Mouse (Mus musculus) midbrain, embryonic 12.5 days (tissue): ENCODE measurements around the gene Cyp1b1. TPM values are rescaled to one million over a fixed set of nuclear protein-coding genes. Genes with fewer than 3 reads are reported as not detected.

Source experiments
- ATAC-seq: fragments of 200-750 bp; cut with Nextera tagmentation; 2 replicates; pipeline ENCODE4 v1.8.0; 2017; ENCODE audit warnings: low read depth, moderate TSS enrichment, moderate library complexity; ENCODE audit not compliant: low FRiP score
- H3K27ac ChIP-seq: fragments of 300-500 bp; sonication (generic); replicated peaks from 2 replicates; pipeline ENCODE4 v1.5.1; 2016; ENCODE audit warnings: mild to moderate bottlenecking
- H3K27me3 ChIP-seq: fragments of 300-500 bp; sonication (generic); 2 replicates; pipeline ENCODE4 v1.6.1; 2016; ENCODE audit warnings: mild to moderate bottlenecking
- H3K36me3 ChIP-seq: fragments of 300-500 bp; sonication (generic); 2 replicates; pipeline ENCODE4 v1.6.1; 2016
- H3K4me1 ChIP-seq: fragments of 300-500 bp; sonication (generic); 2 replicates; pipeline ENCODE4 v1.6.1; 2016
- H3K4me2 ChIP-seq: fragments of 300-500 bp; sonication (generic); replicated peaks from 2 replicates; pipeline ENCODE4 v1.6.1; 2016; ENCODE audit warnings: mild to moderate bottlenecking, moderate library complexity
- H3K4me3 ChIP-seq: fragments of 300-500 bp; sonication (generic); 2 replicates; pipeline ENCODE4 v1.5.1; 2016; ENCODE audit warnings: mild to moderate bottlenecking
- H3K9ac ChIP-seq: fragments of 300-500 bp; sonication (generic); replicated peaks from 2 replicates; pipeline ENCODE4 v1.6.1; 2016; ENCODE audit warnings: mild to moderate bottlenecking, moderate library complexity
- H3K9me3 ChIP-seq: fragments of 300-500 bp; sonication (generic); 2 replicates; pipeline ENCODE4 v1.6.1; 2016; ENCODE audit warnings: mild to moderate bottlenecking
- WGBS: fragments of 180-500 bp; shearing (Covaris S2); methylation state at CpG from one replicate; pipeline ENCODE4 v1.1.7; 2016; 5-methylcytosine and 5-hydroxymethylcytosine counted together
- polyA plus RNA-seq: library from polyadenylated mRNA; unstranded; fragments of >200 nt; fragmentation: Nextera tagmentation; extraction: Ambion mirVana; gene quantifications from 2 replicates; pipeline ENCODE4 v1.2.1, GENCODE M21; 2016

Cyp1b1 gene
- polyA plus RNA-seq: 4.5 and 5.3 TPM in 2 replicates

GRCm38 (mm10) chr17:79714931-79715637, at the start of gene Cyp1b1:
Cyp1b1 (minus strand) TSS chr17:79715061.
- peaks cover 23% of the 10 kb centered on the region for H3K4me1 ChIP-seq
- peak within 1 kb of the TSS; percentile 52 for H3K9ac ChIP-seq
- peak within 1 kb of the TSS; percentile 85 for H3K4me2 ChIP-seq
- H3K27ac ChIP-seq: no peak within 1 kb of the TSS
- peak; percentile 48 for ATAC-seq
- H3K27me3 ChIP-seq: peaks cover 64% of the 10 kb centered on the region
- H3K9me3 ChIP-seq: no peaks in the 10 kb centered on the region
- peak within 1 kb of the TSS; percentile 48 for H3K4me3 ChIP-seq
- WGBS: under 1% methylated on average over 31 of the region's 31 CpGs
- H3K36me3 ChIP-seq: no peaks in the 10 kb centered on the region

DNA sequence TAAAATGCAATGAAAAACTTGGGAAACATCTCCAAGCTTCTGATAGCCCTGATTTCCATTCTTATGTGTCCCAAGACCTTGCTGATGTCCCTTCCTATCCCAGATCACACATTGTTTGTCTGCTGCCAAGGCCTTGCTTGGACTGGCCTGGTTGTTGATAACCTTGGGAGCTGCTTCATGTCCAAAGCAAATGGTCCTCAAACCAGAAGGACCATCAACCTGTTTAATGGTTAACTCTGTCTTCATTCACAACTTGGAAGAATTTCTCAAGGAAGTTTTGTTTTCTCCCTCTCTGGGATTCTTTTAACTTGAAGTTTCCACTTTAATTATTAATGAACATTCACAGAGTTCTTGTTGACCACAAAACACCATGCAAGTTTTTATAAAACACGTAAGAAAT, 47.0 kb upstream of the Cyp1b1 start:
- ATAC-seq: no peak
- Histone ChIP-seq H3K27me3 (no peaks in the 10 kb centered on the region; the same call in 1 of the 2 replicates), H3K4me3 (no peak overlapping the region), H3K9ac (no peak overlapping the region), H3K9me3 (peaks cover 3% of the 10 kb centered on the region; the same call in 1 of the 2 replicates), H3K4me1 (no peaks in the 10 kb centered on the region), H3K4me2 (no peak overlapping the region), H3K27ac (no peak overlapping the region), H3K36me3 (no peaks in the 10 kb centered on the region)
- WGBS: 89% methylated on average over 1 of the region's 1 CpGs

DNA sequence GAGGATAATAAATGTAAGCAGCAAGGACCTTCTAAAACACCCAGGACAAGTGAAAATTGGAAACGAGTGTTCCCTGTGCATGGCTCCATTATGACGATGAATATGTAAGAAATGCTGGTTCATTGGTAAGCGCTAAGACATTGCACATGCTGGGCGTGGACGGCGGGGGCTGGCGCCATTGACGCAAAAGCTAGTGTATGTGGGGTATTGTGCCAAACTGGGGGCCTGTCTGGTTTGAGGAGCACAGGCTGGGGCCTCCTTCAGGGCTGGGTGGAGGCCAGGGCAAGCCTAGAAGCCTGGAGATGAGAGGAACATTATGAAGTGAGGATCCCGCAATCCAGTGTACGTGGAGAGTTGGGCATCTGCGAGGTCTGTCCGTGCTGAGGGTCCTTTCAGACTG, 39.0 kb upstream of the Cyp1b1 start:
- Histone ChIP-seq H3K9me3 (no peaks in the 10 kb centered on the region), H3K4me1 (no peaks in the 10 kb centered on the region), H3K27me3 (no peaks in the 10 kb centered on the region; the same call in 1 of the 2 replicates), H3K4me3 (no peak overlapping the region), H3K36me3 (no peaks in the 10 kb centered on the region), H3K9ac (no peak overlapping the region), H3K4me2 (no peak overlapping the region), H3K27ac (no peak overlapping the region)
- ATAC-seq: no peak
- 96% methylated on average over 12 of the region's 12 CpGs for WGBS

- ATAC-seq: no peak
- Histone ChIP-seq H3K4me3 (no peak overlapping the region), H3K4me1 (no peaks in the 10 kb centered on the region), H3K36me3 (no peaks in the 10 kb centered on the region), H3K27me3 (no peaks in the 10 kb centered on the region; the same call in 1 of the 2 replicates), H3K9ac (no peak overlapping the region), H3K4me2 (no peak overlapping the region), H3K9me3 (no peaks in the 10 kb centered on the region), H3K27ac (no peak overlapping the region)
These were observed 38.0 kb upstream of the Cyp1b1 start for GRCm38 (mm10) chr17:79752836-79753235.

- Histone ChIP-seq H3K4me2 (no peak overlapping the region), H3K9me3 (no peaks in the 10 kb centered on the region), H3K4me1 (no peaks in the 10 kb centered on the region), H3K36me3 (no peaks in the 10 kb centered on the region), H3K9ac (no peak overlapping the region), H3K4me3 (no peak overlapping the region), H3K27ac (no peak overlapping the region), H3K27me3 (peaks cover 4% of the 10 kb centered on the region; the same call in 1 of the 2 replicates)
- 90% methylated on average over 6 of the region's 6 CpGs for WGBS
- ATAC-seq: no peak
These were observed 36.9 kb upstream of the Cyp1b1 start for GRCm38 (mm10) chr17:79751661-79752191.

GRCm38 (mm10) chr17:79749647-79750046, 34.8 kb upstream of the Cyp1b1 start:
- Histone ChIP-seq H3K4me3 (no peak overlapping the region), H3K9ac (no peak overlapping the region), H3K4me2 (no peak overlapping the region), H3K4me1 (peaks cover 5% of the 10 kb centered on the region), H3K27me3 (peaks cover 4% of the 10 kb centered on the region; the same call in 1 of the 2 replicates), H3K27ac (no peak overlapping the region), H3K9me3 (no peaks in the 10 kb centered on the region), H3K36me3 (no peaks in the 10 kb centered on the region)
- ATAC-seq: no peak
- 92% methylated on average over 1 of the region's 1 CpGs for WGBS

- no peak for ATAC-seq
- Histone ChIP-seq H3K4me1 (peaks cover 5% of the 10 kb centered on the region), H3K4me3 (no peak overlapping the region), H3K4me2 (no peak overlapping the region), H3K9ac (no peak overlapping the region), H3K36me3 (no peaks in the 10 kb centered on the region), H3K27ac (no peak overlapping the region), H3K27me3 (peaks cover 4% of the 10 kb centered on the region; the same call in 1 of the 2 replicates), H3K9me3 (no peaks in the 10 kb centered on the region)
- WGBS: 87% methylated on average over 11 of the region's 11 CpGs
These were observed 32.1 kb upstream of the Cyp1b1 start for GRCm38 (mm10) chr17:79746954-79747353.

- H3K9me3 ChIP-seq: no peaks in the 10 kb centered on the region
- H3K27ac ChIP-seq: no peak overlapping the region
- WGBS: 16% methylated on average over 3 of the region's 3 CpGs
- no peak overlapping the region for H3K4me3 ChIP-seq
- H3K4me2 ChIP-seq: no peak overlapping the region
- H3K9ac ChIP-seq: no peak overlapping the region
- H3K27me3 ChIP-seq: peaks cover 4% of the 10 kb centered on the region; the same call in 1 of the 2 replicates
- no peaks in the 10 kb centered on the region for H3K36me3 ChIP-seq
- peaks cover 5% of the 10 kb centered on the region for H3K4me1 ChIP-seq
- ATAC-seq: no peak
These were observed 31.3 kb upstream of the Cyp1b1 start for GRCm38 (mm10) chr17:79746146-79746591.

- no peak overlapping the region for H3K4me2 ChIP-seq
- ATAC-seq: no peak
- no peak overlapping the region for H3K27ac ChIP-seq
- peaks cover 5% of the 10 kb centered on the region for H3K4me1 ChIP-seq
- H3K27me3 ChIP-seq: peaks cover 4% of the 10 kb centered on the region; the same call in 1 of the 2 replicates
- no peak overlapping the region for H3K9ac ChIP-seq
- WGBS: 74% methylated on average over 13 of the region's 13 CpGs
- no peaks in the 10 kb centered on the region for H3K9me3 ChIP-seq
- H3K36me3 ChIP-seq: no peaks in the 10 kb centered on the region
- H3K4me3 ChIP-seq: no peak overlapping the region
These were observed 30.3 kb upstream of the Cyp1b1 start for GRCm38 (mm10) chr17:79745051-79745731.

DNA sequence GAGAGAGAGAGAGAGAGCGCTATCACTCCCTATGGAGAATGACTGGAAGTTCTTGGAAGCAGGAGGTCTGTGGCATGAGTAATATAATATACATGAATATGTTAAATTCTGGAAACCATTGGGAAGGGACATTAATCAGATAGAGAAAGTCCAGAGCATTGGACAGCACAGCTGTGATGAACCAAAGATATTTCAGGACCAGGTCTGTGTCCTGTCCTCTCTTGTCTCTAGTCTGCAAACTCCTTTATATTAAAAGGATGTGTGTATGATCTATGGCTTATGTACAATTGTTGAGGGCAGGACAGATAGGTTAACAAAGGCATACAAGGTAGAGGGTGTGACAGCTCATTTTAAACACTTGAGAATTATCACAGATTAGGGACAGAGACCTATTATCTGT, 28.6 kb upstream of the Cyp1b1 start:
- H3K9ac ChIP-seq: no peak overlapping the region
- 100% methylated on average over 1 of the region's 1 CpGs for WGBS
- peaks cover 4% of the 10 kb centered on the region; the same call in 1 of the 2 replicates for H3K27me3 ChIP-seq
- no peak overlapping the region for H3K4me3 ChIP-seq
- H3K27ac ChIP-seq: no peak overlapping the region
- no peaks in the 10 kb centered on the region for H3K9me3 ChIP-seq
- no peaks in the 10 kb centered on the region for H3K36me3 ChIP-seq
- peaks cover 10% of the 10 kb centered on the region for H3K4me1 ChIP-seq
- ATAC-seq: no peak
- H3K4me2 ChIP-seq: no peak overlapping the region

GRCm38 (mm10) chr17:79742635-79743034, 27.8 kb upstream of the Cyp1b1 start:
- no peak for ATAC-seq
- no peak overlapping the region for H3K27ac ChIP-seq
- no peaks in the 10 kb centered on the region for H3K36me3 ChIP-seq
- H3K4me2 ChIP-seq: no peak overlapping the region
- H3K9me3 ChIP-seq: no peaks in the 10 kb centered on the region
- H3K9ac ChIP-seq: no peak overlapping the region
- H3K27me3 ChIP-seq: peaks cover 4% of the 10 kb centered on the region; the same call in 1 of the 2 replicates
- peaks cover 10% of the 10 kb centered on the region for H3K4me1 ChIP-seq
- no peak overlapping the region for H3K4me3 ChIP-seq
- WGBS: 78% methylated on average over 5 of the region's 5 CpGs
